Mouse (Mus musculus): ENCODE measurements at regions not wholly inside any gene's neighbourhood (a gene's known extent, or its start where the extent isn't known, plus 50 kb on each side); places are given as distances from the start of the nearest gene placed in this dataset.

- DNase-seq (ENCODE audit: low spot score in 2 of 2): no peak
Measured at GRCm38 (mm10) chr2:169524429-169524828, 63.1 kb downstream of the Gm11011 start.

DNA sequence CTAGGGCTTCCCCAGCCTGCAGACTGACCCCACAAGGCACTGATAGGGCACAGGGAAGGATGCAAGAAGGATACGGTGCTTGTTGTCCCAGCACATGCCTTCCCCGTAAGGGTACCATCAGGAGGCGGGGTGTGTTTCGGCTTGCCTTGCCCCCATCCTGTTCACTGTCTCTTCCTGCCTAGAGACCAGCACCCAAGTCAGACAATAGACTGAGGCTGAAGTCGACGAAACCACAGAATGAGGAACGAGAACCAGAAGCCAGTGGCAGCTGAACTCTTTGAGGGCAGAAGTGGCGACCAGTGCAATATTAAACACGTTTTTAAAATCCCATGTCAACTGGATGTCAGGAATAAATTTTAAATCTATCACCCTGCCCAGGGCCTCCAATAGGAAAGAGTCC lies 67.6 kb downstream of the Gm11011 start:
- DNase-seq (ENCODE audit: low spot score in 2 of 2): no peak

DNA sequence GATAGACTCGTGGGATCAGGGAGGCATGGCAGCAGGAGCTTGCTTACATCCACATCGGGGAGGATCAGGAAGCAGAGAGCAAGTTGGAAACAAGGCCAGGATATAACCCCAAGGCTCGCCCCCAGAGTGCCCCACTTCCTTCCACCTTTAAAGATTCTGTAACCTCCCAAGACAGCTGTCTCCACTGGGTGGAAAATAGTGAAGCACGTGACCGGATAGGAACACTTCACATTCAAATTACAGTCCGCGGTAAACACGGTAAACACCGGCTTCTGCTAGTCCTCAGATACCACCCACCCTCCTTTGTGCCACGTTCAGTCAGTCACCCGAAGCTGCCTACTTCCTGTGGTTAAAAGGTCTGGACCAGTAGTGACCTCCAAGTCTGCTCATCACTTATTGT lies 72.2 kb downstream of the Gm11011 start:
- no peak for DNase-seq (ENCODE audit: low spot score in 2 of 2)

GRCm38 (mm10) chr2:169510741-169511140 lies 76.8 kb downstream of the Gm11011 start:
- no peak for DNase-seq (ENCODE audit: low spot score in 2 of 2)

GRCm38 (mm10) chr2:169509406-169509805 lies 78.1 kb downstream of the Gm11011 start:
- no peak for DNase-seq (ENCODE audit: low spot score in 2 of 2)

DNA sequence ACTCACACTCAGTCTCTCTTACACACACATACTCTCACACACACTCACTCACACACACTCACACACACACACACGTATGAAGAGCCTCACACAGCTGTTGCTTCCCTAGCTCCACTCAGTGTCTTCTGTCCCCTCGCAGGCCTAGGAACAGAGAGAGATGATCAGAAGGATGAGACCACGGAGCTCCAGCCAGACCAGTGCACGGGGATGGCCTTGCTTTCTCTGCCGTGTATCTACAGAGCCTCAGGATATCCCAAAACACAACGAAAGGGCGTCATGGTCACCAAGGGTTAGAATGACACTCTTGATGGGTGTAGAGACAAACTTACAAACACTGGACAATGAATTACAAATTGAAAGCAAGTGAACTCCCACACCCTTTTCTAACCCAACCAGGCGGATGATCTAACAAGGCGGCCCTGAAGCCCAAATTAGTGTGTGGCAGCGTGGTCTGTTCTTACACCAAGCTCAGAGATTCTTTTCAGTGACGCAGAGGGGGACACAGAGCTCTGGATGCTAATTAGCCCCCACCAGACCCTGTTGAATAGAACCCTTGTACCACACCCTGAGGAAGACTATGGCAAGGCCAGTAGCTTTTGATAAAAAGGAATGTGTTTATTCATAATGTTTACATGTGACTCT lies 83.0 kb downstream of the Gm11011 start:
- no peak for DNase-seq (ENCODE audit: low spot score in 2 of 2)

- no peak for DNase-seq (ENCODE audit: low spot score in 2 of 2)
Measured at GRCm38 (mm10) chr2:169503598-169503958, 84.0 kb downstream of the Gm11011 start.

DNA sequence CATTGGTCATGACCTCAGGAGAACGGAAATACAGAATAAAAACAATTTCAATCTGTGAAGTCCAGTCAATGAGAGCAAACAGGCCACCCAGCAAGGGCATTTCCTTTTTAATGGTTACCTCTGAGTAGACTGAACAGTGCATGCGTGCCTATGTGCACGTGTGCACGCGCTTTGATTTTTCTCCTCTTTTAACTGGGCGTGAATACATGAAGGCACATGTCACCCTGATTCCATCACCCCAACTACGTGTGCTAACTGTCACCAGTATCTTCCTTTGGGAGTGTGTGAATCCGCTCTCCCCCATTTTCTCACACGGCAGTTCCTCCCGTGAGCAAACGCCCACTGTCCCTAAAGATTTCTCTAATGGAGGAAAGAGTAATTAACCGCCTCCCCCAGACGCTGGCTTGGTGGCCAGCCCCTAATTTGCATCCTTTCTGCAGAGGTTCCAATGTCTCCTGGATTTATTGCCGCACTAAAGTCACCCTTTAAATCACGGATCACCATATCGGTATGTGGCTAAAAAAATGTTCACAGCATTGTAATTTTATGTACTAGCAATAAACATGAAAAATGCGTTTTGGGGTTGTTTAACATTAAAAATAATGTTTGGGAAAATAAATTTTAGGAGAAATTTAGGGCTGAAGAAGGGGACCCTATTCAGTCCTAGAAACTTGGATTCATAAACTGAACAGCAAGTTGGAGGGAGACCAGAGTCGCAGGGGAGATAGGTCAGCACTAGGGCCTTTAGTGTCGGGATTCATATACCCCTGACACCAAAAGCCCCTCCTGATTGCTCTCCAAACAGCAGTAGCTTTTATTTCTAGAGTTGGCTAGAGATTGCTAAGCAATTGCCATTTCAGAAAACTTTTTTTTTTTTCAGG lies 84.6 kb downstream of the Gm11011 start:
- no peak for DNase-seq (ENCODE audit: low spot score in 2 of 2)

- no peak for DNase-seq (ENCODE audit: low spot score in 2 of 2)
Measured at GRCm38 (mm10) chr2:169501736-169502340, 85.7 kb downstream of the Gm11011 start.

DNA sequence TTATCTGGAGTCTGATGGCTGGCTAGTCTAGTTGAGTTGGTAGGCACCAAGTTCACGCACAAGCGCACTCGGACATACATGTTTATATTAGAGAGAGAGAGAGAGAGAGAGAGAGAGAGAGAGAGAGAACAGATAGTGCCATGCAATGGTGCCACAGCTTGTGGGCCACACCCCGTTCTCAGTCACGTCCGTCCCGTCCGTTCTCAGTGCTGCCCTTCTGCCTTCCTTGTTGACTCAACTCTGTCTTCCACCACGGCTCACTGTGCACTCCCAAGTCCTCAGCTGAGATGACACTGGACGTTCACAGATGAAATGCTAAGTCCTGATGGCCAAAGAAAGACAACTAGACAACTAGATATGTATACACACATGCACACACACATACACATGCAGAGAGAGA lies 92.2 kb downstream of the Gm11011 start:
- no peak for DNase-seq (ENCODE audit: low spot score in 2 of 2)

- no peak for DNase-seq (ENCODE audit: low spot score in 2 of 2)
Measured at GRCm38 (mm10) chr2:169494503-169495311, 92.8 kb downstream of the Gm11011 start.

- no peak for DNase-seq (ENCODE audit: low spot score in 2 of 2)
Measured at GRCm38 (mm10) chr2:169493609-169494275, 93.8 kb downstream of the Gm11011 start.

GRCm38 (mm10) chr2:169483934-169484333 lies 103.6 kb downstream of the Gm11011 start:
- no peak for DNase-seq (ENCODE audit: low spot score in 2 of 2)

- DNase-seq (ENCODE audit: low spot score in 2 of 2): no peak
Measured at GRCm38 (mm10) chr2:169481731-169482465, 105.6 kb downstream of the Gm11011 start.

GRCm38 (mm10) chr2:169474418-169475112 lies 113.0 kb downstream of the Gm11011 start:
- no peak for DNase-seq (ENCODE audit: low spot score in 2 of 2)

- DNase-seq (ENCODE audit: low spot score in 2 of 2): no peak
Measured at GRCm38 (mm10) chr2:169469538-169469937, 118.0 kb downstream of the Gm11011 start.

DNA sequence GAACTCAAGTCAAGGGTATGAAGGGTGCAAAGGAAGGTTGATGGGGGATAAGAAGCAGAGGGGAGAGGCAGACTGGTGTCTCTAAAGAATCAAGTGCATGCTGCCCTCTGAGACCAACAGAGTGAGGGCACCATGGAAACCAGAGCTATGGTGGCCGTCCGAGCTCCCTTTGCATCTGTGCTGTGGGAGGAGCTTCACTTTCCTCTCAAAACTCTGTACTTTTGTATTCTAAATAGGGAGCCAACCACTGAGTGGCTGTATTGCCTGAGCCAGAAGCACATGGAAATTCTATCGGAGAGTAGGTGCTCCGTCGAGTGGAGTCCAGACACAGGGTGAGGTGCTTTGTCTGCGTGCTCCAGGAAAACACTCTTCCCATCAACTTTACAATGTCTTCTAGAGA lies 119.9 kb downstream of the Gm11011 start:
- no peak for DNase-seq (ENCODE audit: low spot score in 2 of 2)

- DNase-seq (ENCODE audit: low spot score in 2 of 2): no peak
Measured at GRCm38 (mm10) chr2:169464106-169464505, 123.4 kb downstream of the Gm11011 start.

DNA sequence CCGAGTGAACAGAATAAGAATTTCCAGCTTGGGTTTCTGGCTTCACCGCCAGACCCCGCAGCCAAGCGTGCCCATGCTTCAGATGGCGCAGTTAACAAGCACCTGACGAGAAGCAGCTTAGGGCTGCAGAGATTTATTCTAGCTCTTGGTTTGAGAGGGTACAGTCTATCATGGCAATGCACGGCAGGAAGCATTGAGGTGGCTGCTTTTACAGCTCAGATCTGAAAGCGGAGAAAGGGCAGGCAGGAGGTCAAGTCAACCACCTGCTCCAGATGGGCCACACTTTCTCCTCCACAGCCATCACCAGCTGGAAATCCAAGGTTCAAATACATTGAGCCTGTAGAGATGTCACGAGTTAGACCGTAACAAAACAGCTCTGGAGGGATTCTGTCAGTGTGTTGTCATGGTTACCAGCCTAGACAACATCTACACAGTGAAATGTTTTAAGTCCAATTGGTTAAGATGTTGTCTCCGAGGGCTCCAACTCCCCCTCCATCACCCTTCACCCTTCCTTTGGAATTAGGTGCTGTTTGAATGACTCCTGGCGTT lies 126.0 kb downstream of the Gm11011 start:
- DNase-seq (ENCODE audit: low spot score in 2 of 2): no peak

DNA sequence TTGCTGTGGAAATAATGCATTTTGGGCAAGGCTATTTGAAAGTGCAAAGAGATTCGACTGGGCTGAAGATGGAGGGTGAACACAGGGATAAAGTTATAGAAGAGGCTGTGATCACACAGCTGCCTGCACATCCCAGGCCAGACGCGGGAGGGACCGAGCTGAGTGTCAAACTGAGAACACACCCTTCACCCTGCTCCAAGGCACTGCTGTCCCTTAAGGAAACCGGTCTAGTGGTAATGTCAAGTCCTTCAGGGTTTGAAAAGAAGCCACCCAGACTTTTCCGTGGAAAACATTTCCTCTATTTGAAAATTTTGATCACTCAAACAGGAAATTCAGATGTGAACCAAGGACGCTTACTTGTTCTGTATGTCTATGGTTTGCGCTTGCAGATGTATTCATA lies 134.6 kb downstream of the Gm11011 start:
- DNase-seq (ENCODE audit: low spot score in 2 of 2): no peak
